Mouse (Mus musculus): Measurements from ENCODE around the gene Atf1. TPM values are rescaled to one million over a fixed set of nuclear protein-coding genes. Genes with fewer than 3 reads are reported as not detected.
"Not testable (repeated sequence)": the region's sequence is repeated elsewhere in the genome, so short reads cannot be mapped to it uniquely, and the experiment has no call there.

The Atf1 gene
- polyA plus RNA-seq, 1 experiment from 2014 or later, result 26.0 TPM

DNA sequence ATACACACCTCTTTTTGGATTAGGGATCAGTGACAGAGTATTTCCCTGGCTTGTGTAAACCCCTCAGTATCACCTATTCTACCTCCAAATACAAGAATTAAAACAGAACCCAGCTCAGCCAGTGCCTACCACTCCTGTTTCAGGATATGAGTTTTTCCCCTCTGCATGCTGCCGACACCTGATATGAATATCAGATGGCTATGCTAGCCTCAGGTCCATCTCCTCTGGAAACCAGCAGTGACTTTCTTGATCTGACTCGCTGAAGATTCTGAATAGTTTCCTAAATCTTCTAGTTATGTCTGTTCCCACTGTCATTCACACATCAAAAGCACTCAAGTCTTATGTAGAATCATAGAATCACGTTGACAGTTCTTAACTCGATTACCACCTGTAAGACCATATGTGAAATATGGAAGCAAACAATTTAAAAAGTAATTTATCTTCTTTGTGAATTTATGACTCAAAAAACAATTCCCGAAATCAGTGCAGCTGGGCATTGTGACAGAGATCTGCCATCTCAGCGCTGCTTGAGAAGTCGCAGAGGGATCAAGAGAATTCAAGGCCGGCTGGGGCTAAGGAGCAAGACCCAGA, 75.9 kb downstream of the Atf1 start:
- no peak overlapping the region for H3K27ac ChIP-seq
- no peak overlapping the region for H3K4me3 ChIP-seq
- WGBS, result 66% methylated on average over 8 of the region's 8 CpGs
- no peaks in the 10 kb centered on the region for H3K9me3 ChIP-seq
- H3K4me2 ChIP-seq (replicated peaks), result peak overlapping the region; percentile 70
- ATAC-seq (ENCODE audit: low FRiP score, low read depth), result no peak
- H3K27me3 ChIP-seq (replicated peaks), result no peaks in the 10 kb centered on the region
- H3K4me1 ChIP-seq, result no peaks in the 10 kb centered on the region; the same call in 1 of the 2 replicates
- H3K9ac ChIP-seq, result no peak overlapping the region
- H3K36me3 ChIP-seq, result no peaks in the 10 kb centered on the region

DNA sequence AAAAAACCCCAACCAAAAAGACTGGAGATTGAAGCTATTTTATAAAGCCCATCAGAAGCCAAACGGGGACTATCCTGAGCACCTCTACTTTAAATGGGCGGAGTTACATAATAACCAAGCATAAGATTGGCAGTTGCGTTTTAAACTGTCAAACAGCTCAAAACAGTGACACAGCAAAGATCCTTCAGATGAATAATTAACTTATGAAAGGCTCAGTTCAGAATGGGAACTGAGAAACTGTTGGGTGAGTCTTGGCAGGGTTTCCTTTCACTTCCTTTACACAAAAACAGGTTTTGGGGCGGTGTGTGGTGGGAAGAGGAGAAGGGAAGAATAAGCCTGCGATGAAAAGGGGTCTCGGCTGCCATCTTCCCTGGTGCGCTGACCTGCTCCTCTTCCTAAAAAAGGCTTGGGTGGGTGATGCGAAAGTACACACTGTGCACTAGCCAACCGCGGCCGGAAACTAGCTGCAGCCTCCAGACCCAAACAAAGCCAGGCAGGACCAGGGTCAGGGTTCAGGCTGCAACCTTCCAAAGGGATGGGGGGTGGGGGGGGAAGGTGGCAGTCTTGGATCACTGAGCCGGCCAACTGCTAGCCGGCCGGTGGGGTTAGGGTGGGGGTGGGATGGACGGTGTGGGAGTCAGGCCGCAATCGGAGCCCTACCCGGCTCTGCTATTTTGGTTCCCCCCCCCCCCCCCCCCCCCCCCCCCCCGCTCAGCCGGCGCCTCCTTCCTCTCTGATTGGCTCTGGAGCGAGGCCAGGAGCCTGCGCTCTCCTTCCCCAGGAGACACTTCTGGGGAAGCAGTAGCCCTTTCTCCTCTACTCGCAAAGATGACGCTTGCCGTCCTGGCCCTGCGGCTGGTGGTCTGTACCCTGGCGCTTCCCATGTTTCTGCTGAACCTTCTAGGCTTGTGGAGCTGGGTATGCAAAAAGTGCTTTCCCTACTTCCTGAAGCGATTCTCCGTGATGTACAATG, 76.7 kb downstream of the Atf1 start, which contains the start of gene Mettl7a1:
Gene Mettl7a1 (plus strand): TSS at position 122 of the 973 bp plus-strand sequence.
- 5% methylated on average over 25 of the region's 30 CpGs for WGBS
- H3K27ac ChIP-seq, result 0 out of 2 replicates have a peak within 1 kb of the TSS, but pooled peaks have one; percentile 22
- peak within 1 kb of the TSS; percentile 70 for H3K4me2 ChIP-seq (replicated peaks)
- H3K9me3 ChIP-seq, result no peaks in the 10 kb centered on the region
- no peaks in the 10 kb centered on the region for H3K27me3 ChIP-seq (replicated peaks)
- H3K4me3 ChIP-seq, result peak within 1 kb of the TSS; percentile 46
- H3K9ac ChIP-seq, result peak within 1 kb of the TSS; percentile 67
- no peaks in the 10 kb centered on the region for H3K36me3 ChIP-seq
- H3K4me1 ChIP-seq, result no peaks in the 10 kb centered on the region; the same call in 1 of the 2 replicates
- ATAC-seq (ENCODE audit: low FRiP score, low read depth), result peak; percentile 82

DNA sequence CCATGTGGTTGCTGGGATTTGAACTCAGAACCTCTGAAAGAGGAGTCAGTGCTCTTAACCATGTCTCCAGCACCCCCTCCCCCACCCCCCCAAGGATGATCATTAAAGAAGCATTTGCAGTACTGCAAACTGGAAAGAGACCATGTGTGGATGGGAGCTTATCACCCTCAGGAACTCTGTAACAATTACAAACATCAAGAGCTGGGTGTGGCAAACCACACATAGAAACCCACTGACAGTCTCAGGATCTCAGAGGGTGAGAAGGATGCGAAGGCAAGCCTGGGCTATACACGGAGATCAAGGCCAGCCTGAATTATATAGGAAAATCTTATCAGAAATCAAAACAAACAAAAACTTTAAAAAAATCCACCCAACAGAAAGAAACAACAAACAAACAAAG, 78.6 kb downstream of the Atf1 start:
- H3K27me3 ChIP-seq (replicated peaks), result no peaks in the 10 kb centered on the region
- H3K36me3 ChIP-seq, result no peaks in the 10 kb centered on the region
- 82% methylated on average over 2 of the region's 2 CpGs for WGBS
- no peaks in the 10 kb centered on the region; the same call in 1 of the 2 replicates for H3K4me1 ChIP-seq
- H3K9me3 ChIP-seq, result no peaks in the 10 kb centered on the region
- no peak for ATAC-seq (ENCODE audit: low FRiP score, low read depth)
- H3K4me3 ChIP-seq, result no peak overlapping the region
- no peak overlapping the region for H3K4me2 ChIP-seq (replicated peaks)
- no peak overlapping the region for H3K27ac ChIP-seq
- no peak overlapping the region for H3K9ac ChIP-seq

DNA sequence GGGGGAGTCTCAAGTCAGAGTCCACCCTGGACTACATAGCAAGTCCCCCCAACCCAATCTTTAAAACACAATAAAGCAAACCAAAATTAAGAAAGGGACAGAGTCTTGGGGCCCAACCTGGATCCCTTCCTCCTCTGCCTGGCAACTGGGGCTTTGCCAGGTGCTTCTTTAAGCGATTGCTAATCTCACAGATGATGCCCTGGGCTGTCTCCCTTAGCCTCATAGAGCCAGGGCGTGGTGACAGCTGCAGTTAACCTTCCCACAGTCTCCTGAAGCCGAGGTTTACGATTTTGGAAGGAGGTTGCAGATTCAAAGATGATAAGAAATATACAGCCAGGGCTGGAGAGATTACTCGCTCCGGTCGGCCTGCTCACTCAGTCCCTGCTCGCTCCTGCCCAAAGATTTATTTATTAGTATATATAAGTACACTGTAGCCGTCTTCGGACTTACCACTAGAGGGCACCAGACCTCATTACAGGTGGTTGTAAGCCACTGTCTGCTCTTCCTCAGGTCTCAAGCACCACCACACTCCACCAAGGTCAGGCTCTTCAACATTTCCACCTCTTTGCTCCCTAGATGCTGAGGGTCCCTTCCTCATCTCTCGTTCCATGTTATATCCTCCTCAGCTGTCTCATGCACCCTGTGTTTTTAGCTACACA, 79.9 kb downstream of the Atf1 start:
- not testable (repeated sequence) for H3K4me3 ChIP-seq; H3K4me2 ChIP-seq (replicated peaks); H3K36me3 ChIP-seq; H3K4me1 ChIP-seq; H3K27ac ChIP-seq; H3K27me3 ChIP-seq (replicated peaks); H3K9ac ChIP-seq; H3K9me3 ChIP-seq; ATAC-seq (ENCODE audit: low FRiP score, low read depth)
- WGBS, result 42% methylated on average over 11 of the region's 11 CpGs

Other genes with a start within 250 kb of the Atf1 start
- gene Dip2b, start 189.2 kb upstream of the Atf1 start, polyA plus RNA-seq (2016; fragmentation: Nextera tagmentation; extraction: Ambion mirVana), result 24.7 and 26.9 TPM in 2 replicates
- gene Tmprss12, start 53.0 kb downstream of the Atf1 start, polyA plus RNA-seq (2016; fragmentation: Nextera tagmentation; extraction: Ambion mirVana), result not detected in 2 replicates
- 3.8 and 5.9 TPM in 2 replicates for gene Mettl7a1, start 76.3 kb downstream of the Atf1 start, polyA plus RNA-seq (2016; fragmentation: Nextera tagmentation; extraction: Ambion mirVana)
- gene Mettl7a3, start 107.1 kb downstream of the Atf1 start, polyA plus RNA-seq (2016; fragmentation: Nextera tagmentation; extraction: Ambion mirVana), result 0.32 TPM in 2 replicates
- gene Methig1, start 125.3 kb downstream of the Atf1 start, polyA plus RNA-seq (2016; fragmentation: Nextera tagmentation; extraction: Ambion mirVana), result 0.97 and 1.1 TPM in 2 replicates
- 0.14 TPM in 1 of 2 replicates, not detected in the other for gene Mettl7a2, start 125.4 kb downstream of the Atf1 start, polyA plus RNA-seq (2016; fragmentation: Nextera tagmentation; extraction: Ambion mirVana)
- gene Higd1c, start 136.7 kb downstream of the Atf1 start, polyA plus RNA-seq (2016; fragmentation: Nextera tagmentation; extraction: Ambion mirVana), result 0.66 and 0.75 TPM in 2 replicates
- gene Gm5475, start 194.3 kb downstream of the Atf1 start, polyA plus RNA-seq (2016; fragmentation: Nextera tagmentation; extraction: Ambion mirVana), result 0.13 and 0.18 TPM in 2 replicates
- 23.9 and 27.1 TPM in 2 replicates for gene Slc11a2, start 197.3 kb downstream of the Atf1 start, polyA plus RNA-seq (2016; fragmentation: Nextera tagmentation; extraction: Ambion mirVana)
- 48.5 and 50.6 TPM in 2 replicates for gene Letmd1, start 241.2 kb downstream of the Atf1 start, polyA plus RNA-seq (2016; fragmentation: Nextera tagmentation; extraction: Ambion mirVana)